Mouse (Mus musculus) olfactory bulb, adult 2 months (tissue): ENCODE data around the gene Ugt1a1. TPM values are rescaled to one million over a fixed set of nuclear protein-coding genes. Genes with fewer than 3 reads are reported as not detected.

Source experiments
- H3K27ac ChIP-seq: fragments of 200-500 bp; 2 replicates; pipeline ENCODE4 v1.5.1; 2012; ENCODE audit warnings: low read depth, low read length; ENCODE audit not compliant: insufficient read depth
- H3K4me1 ChIP-seq: fragments of 200-500 bp; 2 replicates; pipeline ENCODE4 v1.6.1; 2012; ENCODE audit warnings: low read length; ENCODE audit not compliant: control insufficient read depth, insufficient read depth
- H3K4me3 ChIP-seq: fragments of 200-500 bp; 2 replicates; pipeline ENCODE4 v1.5.1; 2012; ENCODE audit warnings: mild to moderate bottlenecking, low read depth, low read length, moderate library complexity; ENCODE audit not compliant: insufficient read depth
- CTCF ChIP-seq: fragments of 200-500 bp; IDR thresholded peaks from 2 replicates; pipeline ENCODE4 v1.5.1; 2012; ENCODE audit warnings: low read depth, mild to moderate bottlenecking, low read length, moderate library complexity; ENCODE audit not compliant: insufficient read depth
- POLR2A ChIP-seq: fragments of 200-500 bp; IDR thresholded peaks from 2 replicates; pipeline ENCODE4 v1.6.1; 2012; ENCODE audit warnings: mild to moderate bottlenecking, low read depth, low read length, moderate library complexity; ENCODE audit not compliant: insufficient read depth
- WGBS: fragments of 180-500 bp; shearing (Covaris S2); methylation state at CpG from one replicate; pipeline ENCODE4 v1.1.7; 2018; 5-methylcytosine and 5-hydroxymethylcytosine counted together
- polyA plus RNA-seq: library from polyadenylated mRNA; stranded (reverse); fragments of >200 nt; gene quantifications from 2 replicates; pipeline ENCODE4 v1.2.4, GENCODE M21; 2012; ENCODE audit warnings: low replicate concordance; ENCODE audit not compliant: missing spikeins, insufficient read depth, insufficient read length

Ugt1a1 gene
- polyA plus RNA-seq, 1 experiment: not detected

GRCm38 (mm10) chr1:88264237-88264868, 52.6 kb downstream of the Ugt1a1 start:
- Histone ChIP-seq H3K27ac (no peak overlapping the region), H3K4me3 (no peak overlapping the region), H3K4me1 (peaks cover 3% of the 10 kb centered on the region; the same call in 1 of the 2 replicates)
- WGBS: 88% methylated on average over 7 of the region's 7 CpGs
- TF ChIP-seq POLR2A (no peak), CTCF (no peak)

DNA sequence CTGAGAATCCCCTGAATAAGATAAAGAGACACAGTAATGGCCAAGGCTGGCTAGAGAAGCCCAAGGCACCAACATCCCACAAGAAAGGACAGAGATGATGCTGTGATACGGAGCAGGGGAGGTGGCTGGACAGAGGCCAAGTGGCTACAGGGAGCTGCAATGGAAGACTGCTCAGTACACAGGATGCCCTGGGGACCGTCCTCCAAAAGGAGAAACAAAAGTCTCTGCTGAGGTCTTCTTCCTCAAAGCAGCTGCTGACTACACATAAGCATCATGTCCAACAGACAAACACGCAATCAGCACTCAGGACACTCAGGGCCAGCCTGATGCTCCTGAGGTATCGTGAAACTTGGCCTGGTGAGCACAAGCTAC, 53.1 kb downstream of the Ugt1a1 start:
- no peak overlapping the region for H3K4me3 ChIP-seq
- WGBS: 76% methylated on average over 4 of the region's 4 CpGs
- no peak for TF ChIP-seq POLR2A
- TF ChIP-seq CTCF: no peak
- peaks cover 3% of the 10 kb centered on the region; the same call in 1 of the 2 replicates for H3K4me1 ChIP-seq
- no peak overlapping the region for H3K27ac ChIP-seq

- Histone ChIP-seq H3K4me1 (peaks cover 3% of the 10 kb centered on the region; the same call in 1 of the 2 replicates), H3K27ac (no peak overlapping the region), H3K4me3 (no peak overlapping the region)
- 91% methylated on average over 13 of the region's 13 CpGs for WGBS
- TF ChIP-seq POLR2A: no peak
- no peak for TF ChIP-seq CTCF
Measured at GRCm38 (mm10) chr1:88266123-88266522, 54.4 kb downstream of the Ugt1a1 start.

DNA sequence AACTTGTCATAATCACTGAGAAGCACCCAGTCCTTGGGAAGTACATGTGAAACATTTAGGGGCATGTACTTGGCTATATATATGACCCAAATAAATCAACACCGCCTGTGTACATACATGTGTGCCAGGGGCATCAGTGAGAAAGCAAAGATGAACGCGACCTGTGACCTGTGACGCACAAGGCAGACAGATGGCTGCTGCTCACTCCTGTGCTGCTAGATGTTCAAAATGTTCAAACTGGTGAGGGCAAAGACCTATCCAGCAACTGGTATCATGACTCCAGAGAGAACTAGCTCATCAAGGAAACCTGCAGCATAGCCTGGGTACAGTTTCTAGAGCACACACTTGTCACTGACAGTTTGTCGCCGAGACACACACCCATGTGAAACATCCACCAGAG, 55.7 kb downstream of the Ugt1a1 start:
- Histone ChIP-seq H3K4me1 (no peaks in the 10 kb centered on the region), H3K4me3 (no peak overlapping the region), H3K27ac (no peak overlapping the region)
- TF ChIP-seq CTCF (no peak), POLR2A (no peak)
- WGBS: 93% methylated on average over 6 of the region's 6 CpGs

DNA sequence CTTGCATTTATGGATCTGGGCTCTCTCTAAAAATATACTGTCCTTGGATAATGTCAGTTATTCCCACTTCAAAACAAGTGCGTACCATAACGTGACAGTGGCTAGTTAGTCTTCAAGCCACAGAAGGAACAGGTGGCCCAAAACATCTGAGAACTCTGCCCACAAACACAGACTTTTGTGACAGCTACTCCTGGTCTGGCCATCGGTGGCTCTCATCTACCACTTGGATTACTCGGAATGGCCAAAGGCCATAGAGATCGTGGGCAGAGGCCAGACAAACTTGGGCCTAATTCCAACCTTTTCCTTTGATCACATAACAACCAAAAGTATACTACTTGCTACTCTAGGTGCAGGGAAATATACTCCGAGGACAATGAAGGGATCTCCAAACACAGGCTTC, 56.3 kb downstream of the Ugt1a1 start:
- Histone ChIP-seq H3K27ac (no peak overlapping the region), H3K4me1 (no peaks in the 10 kb centered on the region), H3K4me3 (no peak overlapping the region)
- WGBS: 86% methylated on average over 6 of the region's 6 CpGs
- TF ChIP-seq POLR2A (no peak), CTCF (no peak)

Other genes starting within 250 kb of the Ugt1a1 start
- gene Usp40, start 203.4 kb upstream of the Ugt1a1 start, polyA plus RNA-seq: not detected in 2 replicates
- not detected in 2 replicates for gene Ugt1a10, start 156.6 kb upstream of the Ugt1a1 start, polyA plus RNA-seq
- not detected in 2 replicates for gene Ugt1a9, start 141.2 kb upstream of the Ugt1a1 start, polyA plus RNA-seq
- gene Ugt1a8, start 124.1 kb upstream of the Ugt1a1 start, polyA plus RNA-seq: not detected in 2 replicates
- gene Ugt1a7c, start 116.9 kb upstream of the Ugt1a1 start, polyA plus RNA-seq: not detected in 2 replicates
- gene Ugt1a6b, start 108.7 kb upstream of the Ugt1a1 start, polyA plus RNA-seq: not detected in 2 replicates
- gene Ugt1a6a, start 77.2 kb upstream of the Ugt1a1 start, polyA plus RNA-seq: not detected in 2 replicates
- not detected in 2 replicates for gene Ugt1a5, start 45.9 kb upstream of the Ugt1a1 start, polyA plus RNA-seq
- not detected in 2 replicates for gene Ugt1a2, start 11.4 kb upstream of the Ugt1a1 start, polyA plus RNA-seq
- not detected in 2 replicates for gene Dnajb3, start 6.2 kb upstream of the Ugt1a1 start, polyA plus RNA-seq
- not detected in 2 replicates for gene Mroh2a, start 15.0 kb downstream of the Ugt1a1 start, polyA plus RNA-seq
- gene Hjurp, start 65.7 kb downstream of the Ugt1a1 start, polyA plus RNA-seq: 157 TPM in 1 of 2 replicates, not detected in the other
- not detected in 2 replicates for gene Trpm8, start 65.7 kb downstream of the Ugt1a1 start, polyA plus RNA-seq
- gene Spp2, start 195.0 kb downstream of the Ugt1a1 start, polyA plus RNA-seq: not detected in 2 replicates